Mouse (Mus musculus): ENCODE results near the gene Tmtc1. TPM values are rescaled to one million over a fixed set of nuclear protein-coding genes. Genes with fewer than 3 reads are reported as not detected.

Tmtc1 gene
- polyA plus RNA-seq, 1 experiment from 2014 or later, result 0.81 TPM

DNA sequence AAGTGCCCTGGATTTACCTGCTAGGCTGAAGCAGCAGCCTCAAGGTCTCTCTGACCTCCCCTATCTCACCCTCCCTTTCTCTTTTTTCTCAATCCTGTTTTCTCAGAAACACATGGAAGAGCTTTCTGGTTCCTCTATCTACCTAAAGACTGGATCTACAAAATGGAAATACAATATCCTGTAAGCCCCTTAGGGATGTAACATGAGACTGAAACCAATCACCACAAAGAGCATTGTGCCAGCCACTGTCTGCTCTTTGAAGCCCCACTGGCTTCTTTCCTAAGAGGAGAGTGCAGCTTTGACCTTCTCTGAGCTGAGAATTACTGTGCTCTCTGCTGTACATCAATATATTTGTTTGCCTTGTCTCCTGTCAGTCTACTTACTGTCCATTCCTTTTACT, 147.8 kb downstream of the Tmtc1 start:
- Histone ChIP-seq H3K9me3 (replicated peaks; ENCODE audit: control insufficient read depth, low read length) (no peaks in the 10 kb centered on the region), H3K27ac (replicated peaks; ENCODE audit: low read depth, low read length) (peak overlapping the region; percentile 44)

GRCm38 (mm10) chr6:148294506-148294905, 149.7 kb downstream of the Tmtc1 start:
- Histone ChIP-seq H3K27ac (replicated peaks; ENCODE audit: low read depth, low read length) (no peak overlapping the region), H3K4me1 (ENCODE audit: control insufficient read depth, insufficient read depth, low read length) (no peaks in the 10 kb centered on the region; the same call in 1 of the 2 replicates), H3K9ac (replicated peaks; ENCODE audit: low read length) (no peak overlapping the region), H3K9me3 (replicated peaks; ENCODE audit: control insufficient read depth, low read length) (no peaks in the 10 kb centered on the region), H3K4me3 (ENCODE audit: low read depth, low read length) (no peak overlapping the region), H3K4me2 (ENCODE audit: low read depth, low read length) (no peak overlapping the region), H3K27me3 (ENCODE audit: control insufficient read depth, insufficient read depth, low read length) (no peaks in the 10 kb centered on the region), H3K36me3 (replicated peaks; ENCODE audit: control insufficient read depth, insufficient read depth, low read depth, low read length) (no peaks in the 10 kb centered on the region)
- no peak for DNase-seq (ENCODE audit: low spot score)
- 39% methylated on average over 4 of the region's 4 CpGs for WGBS
- ATAC-seq (replicated peaks; ENCODE audit: insufficient number of reproducible peaks, low FRiP score, low TSS enrichment, low read depth), result no peak

More for the DNA sequence above, 147.8 kb downstream of the Tmtc1 start:
- no peaks in the 10 kb centered on the region for H3K36me3 ChIP-seq (replicated peaks; ENCODE audit: control insufficient read depth, insufficient read depth, low read depth, low read length)
- H3K4me3 ChIP-seq (ENCODE audit: low read depth, low read length), result no peak overlapping the region
- ATAC-seq (replicated peaks; ENCODE audit: insufficient number of reproducible peaks, low FRiP score, low TSS enrichment, low read depth) (no peak), DNase-seq (ENCODE audit: low spot score) (peak; percentile 69)
- no peaks in the 10 kb centered on the region for H3K27me3 ChIP-seq (ENCODE audit: control insufficient read depth, insufficient read depth, low read length)
- no peaks in the 10 kb centered on the region; the same call in 1 of the 2 replicates for H3K4me1 ChIP-seq (ENCODE audit: control insufficient read depth, insufficient read depth, low read length)
- no peak overlapping the region for H3K9ac ChIP-seq (replicated peaks; ENCODE audit: low read length)
- no peak overlapping the region for H3K4me2 ChIP-seq (ENCODE audit: low read depth, low read length)

DNA sequence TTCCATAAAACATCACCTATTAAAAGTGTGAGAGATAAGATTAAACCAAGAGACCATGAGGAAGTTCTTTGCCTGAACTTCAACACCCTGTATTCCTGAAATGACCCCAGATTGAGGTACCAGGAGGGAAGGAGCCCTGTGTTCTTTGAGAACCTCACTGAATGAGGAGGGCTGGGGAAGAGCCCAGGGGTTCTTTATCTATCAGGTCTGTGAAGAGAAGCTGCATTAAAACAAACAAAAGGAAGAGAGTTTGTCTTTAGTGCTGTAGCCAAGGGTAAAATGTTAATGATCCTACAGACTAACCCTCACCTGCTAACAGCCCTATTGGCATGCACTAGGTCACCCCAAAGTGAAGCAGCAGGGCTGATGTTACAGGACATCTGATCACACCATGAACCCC, 153.3 kb downstream of the Tmtc1 start:
- Histone ChIP-seq H3K36me3 (replicated peaks; ENCODE audit: control insufficient read depth, insufficient read depth, low read depth, low read length) (no peaks in the 10 kb centered on the region), H3K27ac (replicated peaks; ENCODE audit: low read depth, low read length) (no peak overlapping the region)

GRCm38 (mm10) chr6:148283224-148283881, 160.8 kb downstream of the Tmtc1 start:
- DNase-seq (ENCODE audit: low spot score), result no peak
- no peak overlapping the region for H3K27ac ChIP-seq (replicated peaks; ENCODE audit: low read depth, low read length)
- no peaks in the 10 kb centered on the region for H3K36me3 ChIP-seq (replicated peaks; ENCODE audit: control insufficient read depth, insufficient read depth, low read depth, low read length)
- ATAC-seq (replicated peaks; ENCODE audit: insufficient number of reproducible peaks, low FRiP score, low TSS enrichment, low read depth), result no peak
- no peaks in the 10 kb centered on the region for H3K4me1 ChIP-seq (ENCODE audit: control insufficient read depth, insufficient read depth, low read length)
- H3K4me2 ChIP-seq (ENCODE audit: low read depth, low read length), result no peak overlapping the region
- WGBS, result 77% methylated on average over 4 of the region's 4 CpGs
- no peak overlapping the region for H3K9ac ChIP-seq (replicated peaks; ENCODE audit: low read length)
- H3K9me3 ChIP-seq (replicated peaks; ENCODE audit: control insufficient read depth, low read length), result no peaks in the 10 kb centered on the region
- H3K27me3 ChIP-seq (ENCODE audit: control insufficient read depth, insufficient read depth, low read length), result no peaks in the 10 kb centered on the region
- H3K4me3 ChIP-seq (ENCODE audit: low read depth, low read length), result no peak overlapping the region

More for the DNA sequence above, 153.3 kb downstream of the Tmtc1 start:
- no peaks in the 10 kb centered on the region for H3K27me3 ChIP-seq (ENCODE audit: control insufficient read depth, insufficient read depth, low read length)
- no peaks in the 10 kb centered on the region for H3K9me3 ChIP-seq (replicated peaks; ENCODE audit: control insufficient read depth, low read length)
- H3K4me2 ChIP-seq (ENCODE audit: low read depth, low read length), result no peak overlapping the region
- DNase-seq (ENCODE audit: low spot score) (no peak), ATAC-seq (replicated peaks; ENCODE audit: insufficient number of reproducible peaks, low FRiP score, low TSS enrichment, low read depth) (no peak)
- H3K4me1 ChIP-seq (ENCODE audit: control insufficient read depth, insufficient read depth, low read length), result no peaks in the 10 kb centered on the region
- no peak overlapping the region for H3K4me3 ChIP-seq (ENCODE audit: low read depth, low read length)
- H3K9ac ChIP-seq (replicated peaks; ENCODE audit: low read length), result no peak overlapping the region

- WGBS, result 43% methylated on average over 6 of the region's 6 CpGs
Measured at GRCm38 (mm10) chr6:148279240-148279639, 164.9 kb downstream of the Tmtc1 start.

DNA sequence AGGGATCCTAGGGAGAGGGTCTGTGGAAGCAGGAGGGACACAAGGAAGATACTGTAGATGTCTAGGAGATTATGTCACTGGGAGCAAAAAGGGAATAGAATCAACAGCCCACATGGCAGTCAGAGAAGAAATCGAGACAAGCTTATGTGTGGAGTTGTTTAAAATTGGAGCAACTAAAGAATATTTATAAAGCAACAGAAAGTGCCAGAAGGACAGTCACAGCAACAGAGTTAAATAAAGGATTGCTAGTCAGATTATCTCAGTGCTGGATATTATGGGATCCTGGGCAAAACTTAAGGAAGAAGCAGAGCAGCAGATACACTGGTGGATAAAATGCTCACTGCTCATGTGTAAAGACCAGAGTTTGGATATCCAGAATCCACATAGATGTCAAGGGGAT, 167.8 kb downstream of the Tmtc1 start:
- Histone ChIP-seq H3K4me3 (ENCODE audit: low read depth, low read length) (no peak overlapping the region), H3K4me1 (ENCODE audit: control insufficient read depth, insufficient read depth, low read length) (no peaks in the 10 kb centered on the region), H3K36me3 (replicated peaks; ENCODE audit: control insufficient read depth, insufficient read depth, low read depth, low read length) (no peaks in the 10 kb centered on the region), H3K4me2 (ENCODE audit: low read depth, low read length) (no peak overlapping the region), H3K27me3 (ENCODE audit: control insufficient read depth, insufficient read depth, low read length) (no peaks in the 10 kb centered on the region), H3K9ac (replicated peaks; ENCODE audit: low read length) (no peak overlapping the region), H3K27ac (replicated peaks; ENCODE audit: low read depth, low read length) (no peak overlapping the region), H3K9me3 (replicated peaks; ENCODE audit: control insufficient read depth, low read length) (no peaks in the 10 kb centered on the region)
- WGBS, result 79% methylated on average over 1 of the region's 1 CpGs
- DNase-seq (ENCODE audit: low spot score) (no peak), ATAC-seq (replicated peaks; ENCODE audit: insufficient number of reproducible peaks, low FRiP score, low TSS enrichment, low read depth) (no peak)

More at GRCm38 (mm10) chr6:148279240-148279639, 164.9 kb downstream of the Tmtc1 start:
- Histone ChIP-seq H3K4me2 (ENCODE audit: low read depth, low read length) (no peak overlapping the region), H3K27ac (replicated peaks; ENCODE audit: low read depth, low read length) (no peak overlapping the region), H3K27me3 (ENCODE audit: control insufficient read depth, insufficient read depth, low read length) (no peaks in the 10 kb centered on the region), H3K9me3 (replicated peaks; ENCODE audit: control insufficient read depth, low read length) (no peaks in the 10 kb centered on the region), H3K4me1 (ENCODE audit: control insufficient read depth, insufficient read depth, low read length) (no peaks in the 10 kb centered on the region), H3K36me3 (replicated peaks; ENCODE audit: control insufficient read depth, insufficient read depth, low read depth, low read length) (no peaks in the 10 kb centered on the region), H3K9ac (replicated peaks; ENCODE audit: low read length) (no peak overlapping the region), H3K4me3 (ENCODE audit: low read depth, low read length) (no peak overlapping the region)
- no peak for DNase-seq (ENCODE audit: low spot score)
- ATAC-seq (replicated peaks; ENCODE audit: insufficient number of reproducible peaks, low FRiP score, low TSS enrichment, low read depth), result no peak

DNA sequence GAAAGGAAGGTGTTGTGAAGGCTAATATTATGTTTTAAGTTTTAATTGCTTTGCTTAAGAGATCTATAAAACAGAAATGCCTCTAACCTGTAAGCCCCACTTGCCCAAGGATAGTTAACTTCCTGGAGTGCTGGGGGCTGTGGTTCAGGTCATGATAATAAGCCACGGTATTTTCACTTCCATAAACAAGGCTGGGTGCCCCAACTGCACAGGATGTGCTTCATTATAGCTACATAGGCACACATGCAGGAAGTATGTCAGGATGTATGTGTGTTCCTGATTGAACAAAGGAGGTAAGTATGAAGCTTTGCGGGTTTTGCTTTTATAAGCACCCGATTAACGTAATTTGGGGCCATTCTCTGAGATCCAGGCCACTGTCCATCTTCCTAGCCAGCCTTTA, 169.1 kb downstream of the Tmtc1 start:
- no peaks in the 10 kb centered on the region for H3K4me1 ChIP-seq (ENCODE audit: control insufficient read depth, insufficient read depth, low read length)
- no peak for DNase-seq (ENCODE audit: low spot score)

DNA sequence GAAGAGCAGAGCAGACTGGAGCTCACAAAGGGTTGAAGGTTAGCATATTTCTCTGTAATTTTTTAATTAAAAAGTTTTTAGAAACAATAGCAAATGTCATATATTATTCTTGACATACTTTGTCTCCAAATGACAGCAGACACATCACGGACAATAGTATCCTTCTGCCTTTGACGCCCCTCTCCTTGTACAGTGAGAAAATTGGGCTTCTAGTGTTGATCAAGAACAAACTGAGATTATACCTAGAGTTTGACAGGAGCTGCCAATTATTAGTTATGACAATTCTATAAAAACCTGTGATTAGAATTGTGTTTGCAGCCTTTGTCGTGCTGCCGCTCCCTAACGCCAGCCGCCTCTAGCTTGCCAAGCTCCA, 183.5 kb downstream of the Tmtc1 start:
- Histone ChIP-seq H3K27ac (replicated peaks; ENCODE audit: low read depth, low read length) (no peak overlapping the region), H3K9me3 (replicated peaks; ENCODE audit: control insufficient read depth, low read length) (no peaks in the 10 kb centered on the region), H3K4me3 (ENCODE audit: low read depth, low read length) (no peak overlapping the region), H3K4me1 (ENCODE audit: control insufficient read depth, insufficient read depth, low read length) (no peaks in the 10 kb centered on the region), H3K9ac (replicated peaks; ENCODE audit: low read length) (no peak overlapping the region), H3K27me3 (ENCODE audit: control insufficient read depth, insufficient read depth, low read length) (no peaks in the 10 kb centered on the region), H3K36me3 (replicated peaks; ENCODE audit: control insufficient read depth, insufficient read depth, low read depth, low read length) (no peaks in the 10 kb centered on the region), H3K4me2 (ENCODE audit: low read depth, low read length) (no peak overlapping the region)
- 96% methylated on average over 6 of the region's 6 CpGs for WGBS
- DNase-seq (ENCODE audit: low spot score) (no peak), ATAC-seq (replicated peaks; ENCODE audit: insufficient number of reproducible peaks, low FRiP score, low TSS enrichment, low read depth) (no peak)

More for the DNA sequence above, 169.1 kb downstream of the Tmtc1 start:
- no peaks in the 10 kb centered on the region for H3K9me3 ChIP-seq (replicated peaks; ENCODE audit: control insufficient read depth, low read length)
- no peak overlapping the region for H3K4me3 ChIP-seq (ENCODE audit: low read depth, low read length)
- H3K4me2 ChIP-seq (ENCODE audit: low read depth, low read length), result no peak overlapping the region
- H3K27me3 ChIP-seq (ENCODE audit: control insufficient read depth, insufficient read depth, low read length), result no peaks in the 10 kb centered on the region
- H3K36me3 ChIP-seq (replicated peaks; ENCODE audit: control insufficient read depth, insufficient read depth, low read depth, low read length), result no peaks in the 10 kb centered on the region
- ATAC-seq (replicated peaks; ENCODE audit: insufficient number of reproducible peaks, low FRiP score, low TSS enrichment, low read depth), result no peak
- 79% methylated on average over 4 of the region's 4 CpGs for WGBS
- H3K9ac ChIP-seq (replicated peaks; ENCODE audit: low read length), result no peak overlapping the region
- H3K27ac ChIP-seq (replicated peaks; ENCODE audit: low read depth, low read length), result no peak overlapping the region
